Mouse (Mus musculus) lung, embryonic 16.5 days (tissue): Measurements from ENCODE around the gene Naa60. TPM values are rescaled to one million over a fixed set of nuclear protein-coding genes. Genes with fewer than 3 reads are reported as not detected.

Source experiments
- ATAC-seq: fragments of 200-750 bp; cut with Nextera tagmentation; 2 replicates; pipeline ENCODE4 v1.8.0; 2017; ENCODE audit warnings: low read depth, mild to moderate bottlenecking, moderate library complexity
- H3K27ac ChIP-seq: fragments of 300-500 bp; sonication (generic); 2 replicates; pipeline ENCODE4 v1.5.1; 2014; ENCODE audit warnings: mild to moderate bottlenecking, control low read depth, low read length
- H3K27me3 ChIP-seq: fragments of 300-500 bp; sonication (generic); 2 replicates; pipeline ENCODE4 v1.6.1; 2014; ENCODE audit warnings: low read depth, low read length, mixed read lengths; ENCODE audit not compliant: control insufficient read depth, insufficient read depth
- H3K36me3 ChIP-seq: fragments of 300-500 bp; sonication (generic); 2 replicates; pipeline ENCODE4 v1.6.1; 2014; ENCODE audit warnings: low read length; ENCODE audit not compliant: control insufficient read depth, insufficient read depth
- H3K4me1 ChIP-seq: fragments of 300-500 bp; sonication (generic); replicated peaks from 2 replicates; pipeline ENCODE4 v1.6.1; 2014; ENCODE audit warnings: low read length, mixed read lengths; ENCODE audit not compliant: control insufficient read depth, insufficient read depth
- H3K4me2 ChIP-seq: fragments of 300-500 bp; sonication (generic); 2 replicates; pipeline ENCODE4 v1.6.1; 2014; ENCODE audit warnings: low read depth, low read length, control low read depth
- H3K4me3 ChIP-seq: fragments of 300-500 bp; sonication (generic); 2 replicates; pipeline ENCODE4 v1.5.1; 2014; ENCODE audit warnings: mild to moderate bottlenecking, low read length, control low read depth
- H3K9ac ChIP-seq: fragments of 300-500 bp; sonication (generic); 2 replicates; pipeline ENCODE4 v1.6.1; 2014; ENCODE audit warnings: low read length, control low read depth
- H3K9me3 ChIP-seq: fragments of 300-500 bp; sonication (generic); 2 replicates; pipeline ENCODE4 v1.6.1; 2016; ENCODE audit warnings: low read length; ENCODE audit not compliant: control insufficient read depth
- WGBS: fragments of 180-500 bp; shearing (Covaris S2); extraction: QIAGEN DNeasy Blood & Tissue Kit; methylation state at CpG from one replicate; pipeline ENCODE4 v1.1.7; 2014; 5-methylcytosine and 5-hydroxymethylcytosine counted together
- polyA plus RNA-seq: library from polyadenylated mRNA; unstranded; fragments of >200 nt; fragmentation: Nextera tagmentation; extraction: Ambion mirVana; gene quantifications from 2 replicates; pipeline ENCODE4 v1.2.1, GENCODE M21; 2015

Gene Naa60
- polyA plus RNA-seq, 1 experiment from 2014 or later, result 48.1 TPM

DNA sequence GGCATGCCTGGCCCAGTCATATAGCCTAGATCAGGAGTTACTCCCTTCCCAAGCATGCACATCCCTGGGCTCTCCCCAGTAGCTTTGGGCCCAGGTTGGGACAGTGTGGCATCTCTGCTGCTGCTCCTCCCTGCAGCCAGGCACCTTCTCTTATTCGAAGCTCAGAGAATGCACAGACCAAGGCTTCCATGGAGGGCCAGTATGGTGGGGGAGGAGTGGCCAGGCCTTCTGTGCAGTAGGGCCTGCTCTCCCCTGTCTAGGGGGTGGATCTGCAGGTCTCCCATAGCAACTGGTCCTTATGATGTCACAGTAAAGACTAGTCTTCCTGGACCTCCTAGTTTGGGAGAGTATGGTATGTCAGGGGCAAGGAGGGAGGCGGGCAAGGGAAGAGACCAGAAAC is 35.3 kb downstream of the Naa60 start:
- Histone ChIP-seq H3K9ac (no peak overlapping the region), H3K4me2 (no peak overlapping the region), H3K27ac (no peak overlapping the region), H3K4me3 (no peak overlapping the region), H3K9me3 (no peaks in the 10 kb centered on the region), H3K36me3 (peaks cover 17% of the 10 kb centered on the region), H3K27me3 (no peaks in the 10 kb centered on the region), H3K4me1 (peaks cover 5% of the 10 kb centered on the region)
- 68% methylated on average over 2 of the region's 2 CpGs for WGBS
- no peak for ATAC-seq

DNA sequence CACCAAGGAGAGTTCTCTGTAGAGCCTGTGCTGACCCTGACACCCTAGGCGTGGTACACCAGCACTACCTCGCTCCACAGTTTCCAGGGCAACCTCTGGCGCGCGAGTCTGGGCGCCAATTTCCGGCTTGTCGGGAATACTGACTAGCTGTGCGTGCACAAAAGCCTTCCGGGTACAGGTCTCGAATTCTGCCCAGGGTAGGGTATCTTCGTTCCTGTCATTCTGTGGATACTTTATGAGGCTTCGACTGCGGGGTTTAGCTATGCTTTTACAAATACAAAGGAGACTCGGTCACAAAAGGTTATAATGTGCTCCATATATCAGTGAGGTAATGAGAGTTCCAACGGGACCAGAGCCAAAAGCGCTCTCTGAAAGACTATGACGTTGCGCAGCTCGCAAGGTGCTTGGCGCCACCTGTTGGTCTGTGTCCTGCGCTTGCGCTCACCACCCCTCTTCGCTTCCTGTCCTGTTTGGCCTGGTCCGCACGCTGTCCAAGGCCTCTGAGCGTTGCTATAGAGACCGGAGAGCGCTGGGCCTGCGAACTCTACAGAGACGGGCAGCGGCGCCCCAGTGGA is 36.4 kb downstream of the Naa60 start, which contains the start of the genes 1700037C18Rik and Cluap1:
Gene 1700037C18Rik (minus strand): TSS at position 153 of the 575 bp plus-strand sequence.
Gene Cluap1 (plus strand): TSS at position 265 of the 575 bp plus-strand sequence.
- H3K9me3 ChIP-seq, result no peaks in the 10 kb centered on the region
- peaks cover 5% of the 10 kb centered on the region for H3K4me1 ChIP-seq
- H3K4me3 ChIP-seq, result peak within 1 kb of the TSS; percentile 78
- H3K27ac ChIP-seq, result peak within 1 kb of the TSS; percentile 82
- H3K36me3 ChIP-seq, result peaks cover 21% of the 10 kb centered on the region
- H3K27me3 ChIP-seq, result no peaks in the 10 kb centered on the region
- peak within 1 kb of the TSS; percentile 87 for H3K9ac ChIP-seq
- ATAC-seq, result peak; percentile 99
- peak within 1 kb of the TSS; percentile 72 for H3K4me2 ChIP-seq
- WGBS, result under 1% methylated on average over 33 of the region's 33 CpGs

DNA sequence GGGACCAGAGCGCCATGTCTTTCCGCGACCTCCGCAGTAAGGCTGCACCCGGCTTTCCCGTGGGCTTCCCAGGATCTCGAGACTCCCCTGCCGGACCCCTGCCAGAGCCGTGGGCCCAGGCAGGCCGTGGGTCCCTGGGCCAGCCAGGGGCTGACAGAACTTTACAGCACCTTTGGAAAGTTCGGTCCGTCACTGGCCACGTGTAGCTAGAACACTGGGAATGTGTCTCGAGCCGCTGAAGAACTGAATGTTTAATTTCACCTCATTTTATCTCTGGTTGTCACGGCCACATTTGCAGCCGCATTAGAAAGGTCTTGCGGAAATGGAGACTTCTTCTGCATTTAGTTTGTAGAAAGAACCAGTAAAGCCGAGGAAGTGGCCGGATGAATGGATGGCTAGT is 36.9 kb downstream of the Naa60 start:
- H3K4me2 ChIP-seq, result peak overlapping the region; percentile 72
- H3K9me3 ChIP-seq, result no peaks in the 10 kb centered on the region
- H3K36me3 ChIP-seq, result peaks cover 18% of the 10 kb centered on the region
- H3K4me3 ChIP-seq, result peak overlapping the region; percentile 78
- 4% methylated on average over 20 of the region's 20 CpGs for WGBS
- H3K27me3 ChIP-seq, result no peaks in the 10 kb centered on the region
- ATAC-seq, result no peak
- peaks cover 5% of the 10 kb centered on the region for H3K4me1 ChIP-seq
- H3K9ac ChIP-seq, result peak overlapping the region; percentile 87
- peak overlapping the region; percentile 82 for H3K27ac ChIP-seq

DNA sequence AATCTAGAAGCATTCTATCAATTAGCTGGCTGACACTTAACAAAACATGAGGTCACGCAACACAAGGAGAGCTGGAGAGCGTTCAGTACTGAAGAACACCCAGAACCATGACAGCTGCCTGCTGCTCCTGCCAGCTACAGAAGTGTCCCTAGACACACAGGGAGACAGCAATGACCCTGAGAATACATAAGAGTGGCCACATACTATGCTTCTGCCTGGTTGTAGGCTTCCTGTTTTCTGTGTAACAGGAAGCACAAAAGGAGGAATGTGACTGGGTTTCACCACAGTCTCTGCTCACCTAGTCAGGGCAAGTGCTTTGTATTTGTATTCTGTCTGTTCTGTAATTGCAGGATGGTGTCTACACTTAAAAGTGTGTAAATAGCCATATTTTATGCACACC is 48.6 kb downstream of the Naa60 start:
- no peak overlapping the region for H3K4me2 ChIP-seq
- no peak overlapping the region for H3K4me3 ChIP-seq
- 80% methylated on average over 2 of the region's 2 CpGs for WGBS
- H3K27me3 ChIP-seq, result no peaks in the 10 kb centered on the region
- H3K27ac ChIP-seq, result no peak overlapping the region
- ATAC-seq, result no peak
- H3K9me3 ChIP-seq, result no peaks in the 10 kb centered on the region
- no peaks in the 10 kb centered on the region for H3K4me1 ChIP-seq
- no peak overlapping the region for H3K9ac ChIP-seq
- peaks cover 15% of the 10 kb centered on the region for H3K36me3 ChIP-seq

DNA sequence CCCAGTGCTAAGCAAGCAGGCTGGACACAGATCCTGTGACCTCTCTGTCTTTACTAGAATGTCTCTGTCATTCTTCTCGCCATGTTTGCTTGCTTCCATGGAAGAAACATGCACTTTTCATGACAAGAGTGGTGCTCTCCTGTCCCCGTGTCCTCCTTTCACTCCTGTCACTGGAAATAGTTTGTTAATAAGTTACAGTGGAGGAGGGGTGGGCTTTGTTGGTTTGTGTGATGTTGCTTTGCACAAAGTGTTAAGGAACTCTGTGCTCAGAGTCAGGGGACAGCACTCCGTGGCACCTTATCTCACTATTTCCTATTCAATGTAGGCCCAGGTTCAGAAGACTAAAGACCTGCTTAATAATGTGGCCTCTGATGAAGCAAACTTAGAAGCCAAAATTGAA is 51.3 kb downstream of the Naa60 start:
- Histone ChIP-seq H3K27ac (peak overlapping the region; percentile 48), H3K9ac (no peak overlapping the region), H3K27me3 (no peaks in the 10 kb centered on the region), H3K9me3 (no peaks in the 10 kb centered on the region), H3K4me3 (no peak overlapping the region), H3K4me2 (no peak overlapping the region), H3K36me3 (peaks cover 19% of the 10 kb centered on the region), H3K4me1 (no peaks in the 10 kb centered on the region)
- WGBS, result 58% methylated on average over 3 of the region's 3 CpGs
- peak; percentile 37; the same call in 1 of the 2 replicates for ATAC-seq

DNA sequence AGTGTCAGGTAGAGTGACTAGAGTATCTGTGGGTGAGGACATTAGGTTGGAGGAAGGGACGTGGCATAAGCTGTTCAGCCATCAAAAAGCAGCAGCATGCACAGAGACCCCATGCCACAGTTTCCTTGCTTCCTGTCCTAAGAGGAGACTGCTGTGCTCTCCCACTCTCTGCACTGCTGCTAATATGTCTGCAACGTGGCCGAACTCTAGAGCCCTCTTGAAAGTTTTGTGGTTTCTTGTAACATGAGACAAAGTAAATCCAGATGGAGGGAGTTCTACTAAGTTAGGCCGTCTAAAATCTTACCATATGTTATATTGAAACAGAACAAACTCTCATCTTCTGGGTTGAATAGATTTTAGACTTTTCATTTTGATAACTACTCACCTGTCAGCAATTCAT is 51.8 kb downstream of the Naa60 start:
- Histone ChIP-seq H3K27ac (peak overlapping the region; percentile 67), H3K4me2 (no peak overlapping the region), H3K9me3 (no peaks in the 10 kb centered on the region), H3K4me3 (no peak overlapping the region), H3K36me3 (peaks cover 19% of the 10 kb centered on the region), H3K4me1 (no peaks in the 10 kb centered on the region), H3K9ac (no peak overlapping the region), H3K27me3 (no peaks in the 10 kb centered on the region)
- ATAC-seq, result peak; percentile 82
- 55% methylated on average over 4 of the region's 4 CpGs for WGBS

DNA sequence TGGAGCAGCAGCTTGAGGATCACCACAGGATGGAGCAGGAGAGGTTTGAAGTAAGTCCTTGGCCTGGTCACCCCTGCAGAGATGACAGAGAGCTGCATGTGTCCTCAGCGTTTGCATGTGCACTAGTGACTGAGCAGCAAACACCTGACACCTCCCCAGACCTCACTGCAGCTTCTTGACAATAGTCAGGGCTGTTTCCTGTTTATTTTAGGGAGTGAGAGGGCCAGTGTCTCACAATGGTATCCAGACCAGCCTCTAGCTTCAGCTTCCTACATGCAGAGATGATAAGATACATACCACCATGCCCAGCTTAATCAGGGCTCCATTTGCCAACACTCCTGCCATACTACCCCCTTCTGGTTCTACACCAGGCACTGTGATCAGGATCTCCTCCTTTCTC is 56.4 kb downstream of the Naa60 start:
- Histone ChIP-seq H3K27ac (no peak overlapping the region), H3K4me3 (no peak overlapping the region), H3K36me3 (peaks cover 17% of the 10 kb centered on the region), H3K4me1 (no peaks in the 10 kb centered on the region), H3K9me3 (no peaks in the 10 kb centered on the region), H3K9ac (no peak overlapping the region), H3K4me2 (no peak overlapping the region), H3K27me3 (no peaks in the 10 kb centered on the region)
- 39% methylated on average over 1 of the region's 1 CpGs for WGBS
- ATAC-seq, result peak; percentile 53

DNA sequence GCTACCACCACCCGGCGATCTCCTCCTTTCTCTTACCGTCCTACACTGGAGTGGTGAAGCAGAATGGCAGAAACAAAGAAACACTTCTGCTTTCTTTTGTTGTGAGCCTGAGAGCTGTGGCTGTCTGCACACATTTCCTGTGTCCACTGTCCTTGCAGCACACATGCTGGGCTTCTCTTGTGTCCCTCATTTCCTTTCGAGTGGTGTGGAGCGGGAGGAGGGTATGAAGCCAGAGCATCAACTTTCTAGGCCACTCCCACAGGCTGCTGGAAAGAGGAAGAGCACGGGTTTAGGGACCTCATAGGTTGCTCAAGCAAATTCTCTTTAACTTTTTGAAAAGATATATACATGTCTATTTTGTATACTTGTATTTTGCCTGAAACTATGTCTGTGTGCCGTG is 57.0 kb downstream of the Naa60 start:
- Histone ChIP-seq H3K4me2 (no peak overlapping the region), H3K27me3 (no peaks in the 10 kb centered on the region), H3K36me3 (peaks cover 14% of the 10 kb centered on the region), H3K4me3 (no peak overlapping the region), H3K4me1 (no peaks in the 10 kb centered on the region), H3K9me3 (no peaks in the 10 kb centered on the region), H3K27ac (0 out of 2 replicates have a peak overlapping the region, but pooled peaks have one; percentile 13), H3K9ac (no peak overlapping the region)
- peak; percentile 67 for ATAC-seq
- WGBS, result 78% methylated on average over 7 of the region's 7 CpGs

DNA sequence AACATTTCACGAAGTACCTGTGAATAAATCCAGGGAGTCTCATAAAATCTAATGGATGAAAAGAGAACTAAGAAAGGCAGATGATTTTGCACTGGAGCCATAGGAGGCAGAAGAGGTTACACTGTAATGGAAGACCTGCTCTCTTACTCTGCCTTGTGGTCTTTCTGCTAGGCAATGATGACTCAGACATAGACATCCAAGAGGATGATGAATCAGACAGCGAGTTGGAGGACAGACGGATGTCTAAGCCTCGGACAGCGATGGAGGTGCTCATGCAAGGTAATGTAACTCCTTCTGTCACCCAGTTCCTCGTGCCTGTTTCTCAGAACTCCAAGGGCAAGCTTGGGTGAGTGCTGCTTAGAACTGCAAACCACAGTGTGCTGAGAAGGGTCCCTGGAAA is 61.4 kb downstream of the Naa60 start:
- no peak overlapping the region for H3K27ac ChIP-seq
- H3K27me3 ChIP-seq, result no peaks in the 10 kb centered on the region
- 90% methylated on average over 6 of the region's 6 CpGs for WGBS
- H3K4me1 ChIP-seq, result no peaks in the 10 kb centered on the region
- H3K36me3 ChIP-seq, result peaks cover 14% of the 10 kb centered on the region
- H3K4me3 ChIP-seq, result no peak overlapping the region
- no peaks in the 10 kb centered on the region for H3K9me3 ChIP-seq
- no peak for ATAC-seq
- no peak overlapping the region for H3K9ac ChIP-seq
- no peak overlapping the region for H3K4me2 ChIP-seq
